Mouse (Mus musculus): ENCODE measurements around the gene 2310034C09Rik.
"Not testable (repeated sequence)": the region's sequence is repeated elsewhere in the genome, so short reads cannot be mapped to it uniquely, and the experiment has no call there.

2310034C09Rik gene

GRCm38 (mm10) chr16:88758547-88758946, at the start of gene 2310034C09Rik:
TSS of gene 2310034C09Rik (plus strand) at chr16:88758847.
- DNase-seq (ENCODE audit: low spot score), result not testable (repeated sequence)

GRCm38 (mm10) chr16:88710757-88711156, 47.9 kb upstream of the 2310034C09Rik start:
- DNase-seq (ENCODE audit: low spot score), result no peak

DNA sequence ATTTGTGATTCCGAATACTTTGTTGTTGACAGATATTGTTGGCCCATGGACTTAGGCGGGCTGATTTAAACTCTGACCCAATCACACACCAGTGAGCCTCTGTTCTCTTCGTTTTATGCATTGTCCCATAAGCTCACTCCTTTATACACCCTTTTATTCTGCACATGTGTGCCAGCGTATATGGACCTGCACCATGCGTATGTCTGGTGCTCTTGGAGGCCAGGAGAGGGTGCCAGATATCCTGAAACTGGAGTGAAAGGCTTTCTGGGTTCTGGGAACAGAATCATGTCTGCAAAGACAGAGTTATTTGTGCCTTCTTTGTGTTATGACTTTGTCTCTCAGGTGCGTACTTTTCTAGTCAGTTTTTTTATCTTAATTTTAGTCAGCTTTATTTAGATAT, 47.4 kb upstream of the 2310034C09Rik start:
- no peak for DNase-seq (ENCODE audit: low spot score)

GRCm38 (mm10) chr16:88716549-88716948, 42.1 kb upstream of the 2310034C09Rik start:
- no peak for DNase-seq (ENCODE audit: low spot score)

DNA sequence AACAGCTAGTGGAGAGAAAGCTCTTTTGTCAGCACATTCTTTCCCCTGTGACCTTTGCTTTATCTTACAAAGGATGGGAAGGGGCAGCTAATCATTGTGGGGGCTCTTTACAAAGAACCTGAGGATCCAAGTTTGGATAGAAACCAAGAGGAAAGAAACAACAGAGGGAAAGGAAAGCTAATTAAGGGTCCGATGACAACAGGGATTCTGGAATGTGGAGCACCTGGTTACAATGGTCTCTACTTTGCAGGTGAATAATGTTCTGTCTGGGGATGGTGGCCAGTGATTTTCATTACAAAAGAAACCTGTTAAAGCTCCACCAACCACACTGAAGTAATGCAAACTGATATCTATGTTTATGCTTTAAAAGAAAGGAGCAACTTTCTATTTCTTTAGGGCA, 38.6 kb upstream of the 2310034C09Rik start:
- DNase-seq (ENCODE audit: low spot score), result no peak

- DNase-seq (ENCODE audit: low spot score), result no peak
Observed at GRCm38 (mm10) chr16:88728812-88729275, 29.8 kb upstream of the 2310034C09Rik start, which contains the start of gene Krtap13-1. TSS of gene Krtap13-1 (plus strand) at chr16:88728862.

- no peak for DNase-seq (ENCODE audit: low spot score)
Observed at GRCm38 (mm10) chr16:88735391-88735790, 23.3 kb upstream of the 2310034C09Rik start.

- no peak for DNase-seq (ENCODE audit: low spot score)
Observed at GRCm38 (mm10) chr16:88744750-88745340, 13.8 kb upstream of the 2310034C09Rik start.

DNA sequence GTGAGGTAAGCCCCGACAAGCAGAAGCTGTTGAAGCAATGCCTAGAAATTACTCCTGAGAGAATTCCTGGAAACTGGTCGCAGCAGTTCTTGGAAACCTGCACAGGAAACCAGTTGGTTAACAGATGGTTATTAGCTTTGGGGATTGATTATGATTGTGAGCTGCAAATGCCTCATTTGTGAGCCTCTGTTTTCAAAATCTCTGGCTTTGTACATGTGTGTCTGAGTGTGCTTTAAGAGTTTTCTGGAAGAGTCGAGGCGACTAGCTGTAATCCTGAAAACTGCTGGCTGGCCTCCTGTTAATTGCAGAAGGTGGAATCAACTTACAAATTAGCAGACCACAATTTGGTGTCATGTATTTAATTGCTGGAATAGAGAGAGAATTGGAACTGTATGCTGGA, 10.7 kb upstream of the 2310034C09Rik start:
- no peak for DNase-seq (ENCODE audit: low spot score)

- DNase-seq (ENCODE audit: low spot score), result not testable (repeated sequence)
Observed at GRCm38 (mm10) chr16:88751535-88751934, 7.1 kb upstream of the 2310034C09Rik start, which contains the start of gene Krtap13. TSS of gene Krtap13 (minus strand) at chr16:88751635.

DNA sequence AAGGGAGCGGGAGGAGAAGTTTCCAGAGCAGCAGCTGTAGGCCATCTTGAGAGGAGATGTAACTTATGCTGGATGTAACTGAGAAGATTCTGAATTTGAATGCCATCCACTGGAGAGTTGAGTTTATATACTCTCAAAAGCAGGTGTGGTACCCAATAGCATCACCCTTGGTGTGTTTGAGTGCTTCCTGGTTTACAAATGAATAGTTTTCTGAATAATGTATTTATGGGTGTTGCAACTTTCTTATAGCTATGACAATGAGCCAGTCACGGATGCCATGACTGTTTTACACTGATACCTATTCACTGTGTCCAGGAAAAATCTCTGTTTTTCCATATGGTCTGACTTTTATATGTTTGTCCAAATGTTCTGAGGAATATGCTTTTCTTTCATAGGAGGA, 15.5 kb downstream of the 2310034C09Rik start, which contains the start of gene 2310057N15Rik:
Gene 2310057N15Rik, minus strand, starts transcription at position 101 of the 400 bp plus-strand sequence.
- DNase-seq (ENCODE audit: low spot score), result no peak

DNA sequence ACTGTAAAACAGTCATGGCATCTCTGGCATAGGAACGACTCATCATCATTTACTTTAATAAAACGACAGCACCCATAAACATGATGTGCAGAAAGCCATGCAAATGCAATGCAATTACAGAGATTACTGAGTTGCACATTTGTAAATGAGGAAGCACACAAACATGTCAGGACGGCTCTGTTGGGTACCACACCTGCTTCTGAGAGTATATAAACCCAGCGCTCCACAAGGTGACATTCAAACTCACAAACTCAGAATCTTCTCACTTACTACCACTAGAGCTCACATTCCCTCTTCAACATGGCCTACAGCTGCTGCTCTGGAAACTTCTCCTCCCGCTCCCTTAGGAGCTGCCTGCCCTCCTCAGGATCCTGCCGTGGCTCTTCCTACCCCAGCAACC, 18.9 kb downstream of the 2310034C09Rik start, which contains the start of gene Gm5965:
Gene Gm5965, plus strand, starts transcription at position 301 of the 400 bp plus-strand sequence.
- DNase-seq (ENCODE audit: low spot score), result no peak

- no peak for DNase-seq (ENCODE audit: low spot score)
Observed at GRCm38 (mm10) chr16:88786786-88787185, 28.1 kb downstream of the 2310034C09Rik start.

Data from embryo, embryonic 10 days (tissue).